Mouse (Mus musculus): ENCODE data around the gene Rpl9.

Rpl9 gene

DNA sequence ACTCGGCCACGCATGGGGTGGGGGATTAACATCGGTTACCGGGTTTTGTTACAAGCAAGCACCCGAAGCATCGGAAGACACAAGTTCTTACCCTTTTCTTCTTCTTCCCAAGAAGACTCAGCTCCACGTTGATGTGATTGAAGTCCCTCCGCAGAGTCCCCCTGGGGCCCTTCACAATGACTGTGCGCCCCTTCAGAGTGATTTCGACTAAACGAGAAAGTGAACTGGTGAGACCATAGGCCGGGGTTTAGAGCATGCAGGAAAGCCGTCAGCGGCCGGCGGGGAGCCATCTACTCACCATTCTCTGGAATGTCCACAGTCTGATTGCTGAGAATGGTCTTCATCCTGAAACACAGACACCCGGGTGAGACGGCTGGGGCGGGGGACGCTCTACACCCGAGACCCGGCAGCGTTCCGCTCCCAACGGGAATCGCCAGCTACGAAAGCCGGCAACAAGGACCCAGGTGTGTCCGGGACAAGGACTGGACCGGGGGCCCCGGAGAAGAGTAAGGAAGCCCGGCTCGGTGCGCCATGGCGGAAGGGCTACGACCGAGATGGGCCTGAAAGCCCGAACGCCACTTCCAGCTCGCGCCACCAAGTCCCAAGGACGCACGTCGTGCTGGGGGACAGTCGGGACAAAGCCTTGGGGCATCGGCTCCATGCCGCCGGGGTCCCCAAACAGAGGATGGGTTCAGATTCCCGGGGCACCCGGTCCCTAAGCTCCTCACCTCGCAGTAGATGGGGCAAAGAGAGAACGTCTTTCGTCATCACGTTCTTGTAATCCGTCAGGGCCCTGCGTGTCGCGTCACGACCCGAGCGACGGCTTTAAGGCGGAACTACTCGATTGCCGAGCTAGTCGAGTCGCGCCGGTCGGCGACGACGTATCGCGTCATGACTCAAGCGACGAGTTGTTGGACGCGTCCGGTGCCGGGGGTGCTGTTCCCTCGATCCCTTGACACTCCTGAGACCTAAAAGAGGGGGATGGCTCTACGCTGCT is at the start of gene Rpl9, which contains the start of gene Lias:
Rpl9 (minus strand) TSS at position 797 of the 997 bp plus-strand sequence.
Lias (plus strand) TSS at position 850 of the 997 bp plus-strand sequence.
- DNase-seq (ENCODE audit: low spot score) = peak; percentile 96

DNA sequence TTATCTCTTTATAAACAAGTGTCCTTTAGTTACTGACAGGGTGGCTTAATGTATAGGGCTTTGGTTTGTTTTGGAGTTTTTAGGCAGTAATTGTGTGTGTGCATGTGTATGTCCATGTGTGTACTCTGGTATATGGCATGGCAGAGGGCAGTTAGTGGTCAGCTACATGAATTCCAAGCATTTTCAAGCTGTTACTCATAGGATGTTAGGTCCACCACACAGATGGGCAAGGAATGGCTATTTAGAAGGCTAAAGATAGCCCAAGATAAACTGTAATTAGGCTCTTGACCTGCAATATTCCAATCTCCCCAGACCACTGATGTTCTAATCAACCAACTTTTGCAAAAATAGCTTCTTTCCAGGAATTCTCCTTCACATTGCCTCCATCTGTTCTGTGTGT is 46.8 kb upstream of the Rpl9 start:
- DNase-seq (ENCODE audit: low spot score) = no peak

DNA sequence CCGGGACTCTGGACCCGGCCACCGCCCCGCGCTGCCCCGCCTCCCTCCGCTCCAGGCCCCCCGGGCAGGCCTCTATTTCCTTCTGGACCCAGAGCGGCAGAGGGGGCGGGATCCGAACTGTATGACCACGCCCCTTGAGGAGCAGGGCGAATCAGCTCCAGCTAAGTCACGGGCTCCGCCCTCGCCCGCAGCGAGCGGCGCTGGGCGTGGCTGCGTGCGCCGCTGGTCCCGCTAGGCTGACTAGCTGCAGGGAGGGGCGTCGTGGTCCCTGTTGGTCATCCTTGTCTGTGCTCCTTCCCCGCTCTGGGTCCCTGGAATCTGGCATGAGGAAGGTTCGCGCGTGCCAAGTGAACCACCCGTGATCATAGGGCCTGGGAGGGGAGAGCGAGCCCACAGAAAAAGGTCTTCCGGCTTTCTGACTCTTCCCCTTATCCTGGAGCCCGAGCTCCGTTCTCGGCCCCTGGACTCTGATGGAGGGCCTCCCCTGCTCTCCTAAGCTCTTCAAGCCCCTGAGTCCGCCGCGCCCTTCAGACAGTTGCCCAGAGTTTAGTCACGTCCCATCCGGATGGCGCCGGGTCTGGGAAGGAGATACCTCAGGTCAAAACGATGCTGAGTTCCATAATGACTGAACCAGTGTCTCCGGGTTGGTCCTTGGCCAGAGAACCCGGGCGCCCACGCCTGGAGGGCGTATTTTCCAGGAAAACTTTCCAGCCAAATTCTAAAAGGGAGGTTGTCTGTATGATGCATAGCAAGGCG is 44.7 kb upstream of the Rpl9 start, which contains the start of gene Ugdh:
Ugdh (minus strand) TSS at position 144 of the 756 bp plus-strand sequence.
- peak; percentile 99 for DNase-seq (ENCODE audit: low spot score)

DNA sequence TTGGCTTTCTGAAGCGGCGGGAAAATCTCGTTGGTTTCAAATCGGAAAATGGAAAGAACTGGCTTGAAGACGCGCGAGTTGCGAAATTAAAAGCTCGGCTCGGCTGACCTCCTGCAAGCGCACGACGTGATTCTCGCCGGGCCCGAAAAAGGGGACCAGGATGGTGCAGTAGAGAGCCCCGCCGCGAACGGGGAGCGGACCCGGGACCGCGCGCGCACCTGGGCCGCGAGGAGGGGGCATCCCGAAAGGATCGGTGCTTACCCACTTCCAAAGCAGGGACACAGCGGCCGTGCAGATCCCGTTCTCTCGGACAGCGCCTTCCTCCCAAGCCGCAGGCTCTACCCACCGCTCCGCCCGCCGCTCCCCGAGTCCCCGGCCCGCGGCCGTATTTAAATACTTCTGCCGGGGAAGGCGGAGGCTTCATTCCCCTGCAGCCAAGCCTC is 44.1 kb upstream of the Rpl9 start:
- no peak for DNase-seq (ENCODE audit: low spot score)

DNA sequence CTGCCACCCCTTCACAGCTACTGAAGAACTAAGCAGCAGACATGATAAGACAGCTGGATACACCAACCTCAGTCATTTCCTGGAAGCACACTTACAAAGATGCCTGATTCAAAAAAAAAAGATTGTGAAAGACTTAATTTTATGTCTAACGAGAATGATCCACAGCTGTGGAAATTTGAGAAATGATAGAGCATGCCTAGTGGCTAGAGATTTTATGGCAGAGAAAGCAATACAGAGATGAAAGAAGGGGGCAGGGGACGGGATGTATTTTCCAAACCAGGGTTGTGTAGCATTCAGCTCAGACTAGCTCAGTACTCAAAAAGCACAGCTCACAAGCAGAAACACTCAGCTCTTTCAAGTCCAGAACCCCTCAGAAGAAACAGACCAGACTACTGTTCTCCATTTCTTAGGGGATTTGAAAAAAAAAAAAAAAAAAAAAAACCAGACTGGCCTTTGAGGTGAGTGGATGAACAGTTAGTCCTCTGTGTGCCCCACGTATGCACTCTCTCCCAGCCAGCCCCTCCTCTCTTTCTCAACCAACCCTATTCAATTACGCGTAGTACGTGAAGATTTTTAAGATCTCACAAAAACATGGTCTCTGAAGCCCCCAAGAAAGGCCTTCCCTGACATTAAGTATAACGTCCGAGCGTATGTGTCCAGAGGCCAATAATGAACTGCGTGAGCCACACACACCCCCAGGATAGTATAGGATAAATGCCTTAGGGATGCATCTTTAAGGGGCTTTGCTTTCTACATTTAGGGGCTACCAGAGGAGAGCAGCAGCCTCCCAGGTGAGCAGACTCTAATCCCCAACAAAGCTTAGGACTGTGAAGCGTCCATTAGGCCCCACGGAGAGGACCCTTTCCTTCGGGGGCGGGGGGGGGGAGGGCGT is 43.5 kb upstream of the Rpl9 start:
- DNase-seq (ENCODE audit: low spot score) = no peak

DNA sequence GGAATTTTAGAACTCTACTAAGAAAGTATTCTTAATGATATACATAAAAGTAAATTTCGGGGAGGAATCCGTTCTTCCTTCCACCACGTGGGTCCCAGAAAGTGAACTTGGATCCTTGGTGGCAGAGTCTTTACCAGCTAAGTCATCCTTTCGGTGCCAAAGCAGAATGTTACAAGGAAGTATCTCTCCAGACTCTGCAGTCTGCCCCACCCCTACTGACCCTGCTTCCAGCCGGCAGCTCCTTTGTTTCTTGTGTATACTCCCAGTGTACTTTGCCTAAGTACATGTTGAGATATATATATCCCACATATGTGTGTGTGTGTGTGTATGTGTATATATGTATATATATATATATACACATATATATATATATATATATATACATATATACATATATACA is 38.2 kb upstream of the Rpl9 start:
- DNase-seq (ENCODE audit: low spot score) = no peak

DNA sequence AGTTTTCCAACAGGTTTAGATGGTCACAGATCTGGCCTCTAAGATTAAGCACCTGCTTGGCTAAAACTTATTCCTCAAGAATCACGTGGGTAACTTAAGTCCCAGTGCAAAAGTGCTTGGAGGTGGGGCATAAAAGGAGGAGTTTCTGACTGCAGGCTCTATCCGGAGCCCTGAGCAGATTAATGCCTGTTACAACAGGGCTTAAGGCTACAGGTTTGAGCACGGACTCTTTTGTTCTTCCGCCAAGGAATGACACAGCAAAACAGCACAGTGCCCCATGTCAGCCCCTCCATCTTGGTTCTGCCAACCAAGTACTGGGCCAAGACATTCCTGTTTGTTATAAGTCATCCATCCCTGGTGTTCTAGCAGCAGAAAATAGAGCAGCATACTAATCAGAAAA is 37.1 kb upstream of the Rpl9 start:
- peak; percentile 40 for DNase-seq (ENCODE audit: low spot score)

DNA sequence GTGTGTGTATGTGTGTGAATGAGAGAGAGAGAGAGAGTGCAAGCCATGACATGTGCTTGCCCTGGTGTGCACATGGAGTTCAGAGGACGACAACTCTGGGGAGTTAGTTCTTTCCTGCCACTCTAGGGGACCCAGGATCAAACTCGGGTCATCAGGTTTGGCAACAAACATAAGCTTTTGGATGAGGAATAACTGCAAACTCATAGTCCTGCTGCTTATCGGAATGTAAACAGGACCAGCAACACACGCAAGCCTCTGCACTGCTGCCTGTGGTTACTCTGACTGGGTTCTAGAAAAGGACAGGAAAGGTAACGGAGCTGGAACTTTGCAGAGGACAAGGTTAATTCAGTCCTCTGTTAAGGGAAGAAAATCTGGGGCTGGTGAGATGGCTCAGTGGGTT is 34.0 kb upstream of the Rpl9 start:
- no peak for DNase-seq (ENCODE audit: low spot score)

DNA sequence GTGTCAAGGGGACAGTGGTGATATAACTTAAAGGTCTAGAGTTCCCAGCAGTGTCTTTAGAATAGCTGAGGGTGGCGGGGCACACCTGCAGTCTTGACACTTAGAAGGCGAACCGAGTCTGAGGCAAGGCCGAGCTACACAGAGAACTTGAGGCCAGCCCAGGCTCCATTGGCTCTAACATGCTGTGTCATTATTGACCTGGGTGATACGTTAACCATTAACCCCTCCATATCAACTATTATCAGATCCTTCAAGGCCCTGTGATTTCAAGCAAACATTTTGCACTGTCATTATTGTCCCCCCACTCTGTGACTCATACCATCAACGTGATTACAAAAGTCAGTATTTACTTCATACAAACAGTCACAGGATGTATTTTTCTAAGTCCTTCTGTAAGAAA is 33.0 kb upstream of the Rpl9 start:
- DNase-seq (ENCODE audit: low spot score) = peak; percentile 54

DNA sequence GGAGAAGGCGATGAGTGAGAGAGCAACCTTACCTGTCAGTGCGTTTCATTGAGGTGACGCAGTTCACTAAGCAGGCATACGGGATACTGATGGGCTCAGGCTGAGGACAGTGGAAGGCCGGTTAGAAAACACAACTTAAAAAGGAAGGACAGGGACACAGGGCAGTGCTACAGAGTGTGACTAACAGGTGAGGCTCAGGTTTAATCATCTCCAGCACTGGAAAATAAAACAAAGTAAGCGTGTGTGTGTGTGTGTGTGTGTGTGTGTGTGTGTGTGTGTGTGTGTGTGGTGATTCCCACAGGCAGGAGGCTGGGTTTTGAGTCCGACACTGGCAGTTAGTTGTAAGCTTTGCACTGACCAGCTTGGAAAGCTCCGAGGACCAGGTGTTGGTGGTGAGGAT is 31.6 kb upstream of the Rpl9 start:
- no peak for DNase-seq (ENCODE audit: low spot score)

DNA sequence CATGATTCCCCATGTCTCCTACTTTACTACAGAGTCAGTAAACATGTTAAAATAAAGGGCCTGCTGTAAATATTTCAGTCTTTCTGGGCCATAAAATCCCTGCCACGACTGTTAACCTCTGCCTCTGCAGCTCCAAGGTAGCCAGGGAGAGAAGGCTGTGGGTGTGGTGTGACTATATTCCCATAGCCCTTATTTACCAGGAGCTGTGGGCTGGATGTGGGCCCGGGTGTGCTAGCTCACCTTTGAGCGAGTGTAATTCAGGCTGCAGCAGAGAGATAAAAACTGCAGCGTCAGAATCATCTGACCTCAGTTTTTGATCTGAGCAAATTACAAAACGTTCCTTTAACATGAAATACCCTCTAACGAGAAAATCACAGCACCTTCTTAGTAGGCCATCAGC is 29.6 kb upstream of the Rpl9 start:
- no peak for DNase-seq (ENCODE audit: low spot score)

DNA sequence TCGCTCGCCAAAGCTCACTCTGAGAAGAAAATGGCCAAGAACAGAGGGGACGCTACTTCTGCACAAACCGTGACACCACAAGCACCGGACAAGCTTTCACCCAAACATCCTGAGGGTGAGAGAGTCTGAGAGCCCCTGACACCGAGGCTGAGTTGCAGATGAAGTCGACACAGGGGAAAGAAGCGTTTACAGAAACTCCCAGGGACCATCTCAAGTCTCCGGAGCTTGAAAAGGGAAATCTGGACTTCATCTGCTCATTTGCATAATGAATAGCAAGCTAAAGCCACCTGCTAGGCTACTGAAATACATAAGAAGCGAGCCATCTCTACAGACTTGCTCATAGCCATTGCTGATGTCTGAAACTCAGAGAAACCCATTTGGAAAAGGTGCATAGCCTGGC is 27.9 kb upstream of the Rpl9 start:
- DNase-seq (ENCODE audit: low spot score) = no peak

DNA sequence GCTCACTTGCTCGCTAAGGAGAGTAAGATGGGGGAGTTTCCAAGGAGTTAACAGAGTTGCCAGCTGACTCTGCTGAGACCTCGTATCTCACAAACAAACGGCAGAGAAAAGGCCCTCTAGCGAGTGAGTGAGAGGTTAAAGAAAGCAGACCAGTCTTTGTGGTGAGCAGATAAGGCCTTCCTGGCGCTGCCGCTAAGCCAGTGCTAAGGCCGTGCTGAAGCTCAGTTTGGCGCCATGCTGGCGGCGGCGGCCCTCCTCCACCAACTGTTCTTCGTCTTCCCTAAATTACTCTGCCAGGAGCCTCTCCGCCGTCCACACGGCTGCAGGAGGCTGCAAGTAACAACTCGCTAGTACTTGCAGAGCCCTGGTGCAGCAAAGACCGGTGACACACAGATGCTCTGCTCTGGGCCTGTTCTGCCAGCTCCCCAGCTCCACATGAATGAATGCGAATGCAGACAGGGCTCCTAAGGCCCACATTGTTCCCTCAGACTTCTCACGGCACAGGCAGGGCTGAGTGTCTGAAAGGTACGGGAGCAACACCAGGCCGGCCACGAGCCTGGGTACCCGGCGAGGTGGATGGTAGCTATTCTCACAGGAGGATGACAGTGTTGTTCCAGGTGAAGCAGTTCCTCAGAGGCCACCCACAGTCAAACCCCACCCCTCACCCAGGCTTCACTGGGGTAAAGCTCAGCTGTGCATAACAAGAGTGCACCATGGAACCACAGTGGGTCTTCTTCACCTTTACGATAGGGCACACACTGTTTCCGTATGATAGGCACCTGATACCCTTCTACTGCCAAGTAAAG is 24.6 kb upstream of the Rpl9 start:
- DNase-seq (ENCODE audit: low spot score) = peak; percentile 75

DNA sequence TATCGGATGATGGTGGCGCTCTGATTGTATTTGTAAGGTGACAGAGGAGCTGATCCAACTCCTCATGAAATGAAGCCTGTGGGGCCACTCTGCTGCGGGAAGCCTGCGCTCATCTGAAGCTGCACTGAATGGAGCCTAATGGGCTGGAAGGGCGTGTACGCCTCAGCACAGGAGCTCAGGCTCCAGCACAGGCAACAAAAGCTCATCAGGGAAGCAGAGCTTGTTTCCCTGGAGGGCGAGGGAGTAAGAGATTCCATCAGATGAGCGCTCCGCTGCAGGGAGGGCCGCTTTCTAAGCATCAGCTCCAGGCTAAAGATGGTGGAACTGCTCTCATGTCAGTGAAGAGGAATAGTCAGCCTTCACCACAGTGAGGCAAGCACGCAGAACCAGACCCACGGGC is 16.7 kb upstream of the Rpl9 start:
- DNase-seq (ENCODE audit: low spot score) = no peak

DNA sequence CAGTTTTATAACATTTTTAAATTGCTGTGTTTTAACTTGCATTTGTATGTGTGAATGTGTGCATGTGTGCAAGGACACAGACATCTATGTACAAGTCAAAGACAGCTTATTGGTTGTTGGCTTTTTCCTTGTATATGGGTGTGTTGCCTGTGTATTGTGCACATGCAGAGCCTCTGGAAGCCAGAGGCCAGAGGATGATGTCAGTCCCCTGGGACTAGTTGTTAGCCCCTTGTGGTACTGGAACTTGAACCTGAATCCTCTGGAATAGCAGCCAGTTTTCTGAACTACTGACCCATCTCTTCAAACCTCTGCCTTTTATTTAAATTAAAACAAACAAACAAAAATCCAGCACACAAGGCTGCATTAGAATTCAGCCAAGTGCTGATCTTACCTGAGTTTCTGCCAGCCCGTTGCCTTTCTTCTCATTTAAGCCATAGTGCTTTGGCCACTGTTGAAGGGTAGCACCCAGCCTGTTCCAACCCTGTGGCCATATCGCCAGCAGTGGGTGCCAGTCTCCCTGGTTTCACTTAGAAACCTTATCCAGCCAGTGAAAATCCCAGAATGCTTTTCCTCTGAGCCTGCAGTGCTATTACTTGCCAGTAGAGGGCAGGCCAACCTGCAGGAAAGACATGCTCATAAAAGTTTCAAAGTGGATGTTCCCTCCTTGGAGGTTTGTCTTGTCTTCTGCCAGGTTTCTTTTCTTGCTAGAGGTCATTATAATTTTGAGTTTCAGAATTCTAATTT is 10.2 kb upstream of the Rpl9 start:
- DNase-seq (ENCODE audit: low spot score) = peak; percentile 65

DNA sequence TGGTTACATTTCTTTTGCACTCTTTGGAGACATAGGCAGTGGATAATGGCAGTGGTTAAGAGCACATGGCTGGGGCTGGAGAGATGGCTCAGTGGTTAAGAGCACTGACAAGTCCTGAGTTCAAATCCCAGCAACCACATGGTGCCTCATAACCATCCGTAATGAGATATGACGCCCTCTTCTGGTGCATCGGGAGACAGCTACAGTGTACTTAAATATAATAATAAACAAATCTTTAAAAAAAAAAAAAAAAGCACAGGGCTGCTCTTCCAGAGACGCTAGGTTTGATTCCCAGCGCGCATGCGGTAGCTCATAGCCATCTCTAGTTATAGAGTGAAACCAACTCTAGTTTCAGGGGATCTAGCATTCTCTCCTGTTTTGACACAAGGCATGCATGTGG is 3.2 kb upstream of the Rpl9 start:
- no peak for DNase-seq (ENCODE audit: low spot score)

DNA sequence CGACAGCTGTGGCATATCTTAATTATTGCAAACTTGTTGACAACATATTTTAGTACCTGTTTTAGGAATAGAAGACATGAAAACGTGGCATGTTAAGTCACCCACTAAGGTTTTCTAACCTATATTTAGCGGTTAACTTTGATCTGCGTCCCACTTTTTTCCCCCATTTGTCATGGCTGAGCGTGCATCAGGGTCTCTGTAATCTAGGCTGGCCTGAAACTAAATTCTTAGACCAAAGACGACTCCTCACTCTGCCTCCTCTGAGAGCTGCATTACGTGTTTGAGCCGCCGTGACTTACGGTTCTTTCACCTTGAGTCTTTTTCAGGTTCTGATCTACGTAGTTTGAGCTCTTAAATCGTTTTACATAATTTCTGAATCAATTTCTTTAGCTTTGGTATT is 509 bp upstream of the Rpl9 start:
- no peak for DNase-seq (ENCODE audit: low spot score)

DNA sequence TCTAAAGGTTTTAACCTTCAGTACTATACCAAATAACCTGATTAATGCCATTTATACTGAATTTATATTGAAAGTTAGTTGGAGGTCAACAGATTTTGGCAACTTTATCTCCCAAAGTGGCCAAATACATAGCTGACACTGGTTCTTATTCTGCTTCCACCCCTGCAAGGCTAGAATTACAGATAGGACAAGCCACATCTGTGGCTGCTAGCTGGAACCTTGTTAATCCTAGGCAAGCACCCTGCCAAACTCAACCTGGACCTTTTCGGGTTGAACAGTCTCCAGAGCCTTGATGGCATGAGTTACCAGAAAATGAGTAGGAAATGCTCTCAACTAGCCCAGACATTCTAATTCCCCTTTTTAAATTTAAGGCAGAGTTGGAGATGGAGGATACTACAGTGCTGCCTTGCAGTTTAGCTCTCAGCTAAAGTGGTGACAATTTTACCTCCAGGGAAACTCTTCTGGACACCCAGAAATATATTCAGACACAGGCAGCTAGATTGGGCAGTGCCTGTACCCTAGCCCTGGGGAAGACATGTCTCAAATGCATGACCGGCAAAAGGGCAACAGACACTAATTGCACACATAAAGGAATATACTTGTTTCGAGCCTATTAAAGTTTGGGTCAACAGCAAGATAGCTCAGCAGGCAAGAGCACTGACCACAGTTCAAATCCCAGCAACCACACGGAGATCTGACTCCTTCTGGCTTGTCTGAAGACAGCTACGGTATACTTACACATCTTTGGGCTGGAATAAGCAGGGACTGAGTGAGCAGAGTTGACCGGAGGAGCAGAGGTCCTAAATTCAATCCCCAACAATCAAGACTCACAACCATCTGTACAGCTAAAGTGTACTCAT is 4.0 kb downstream of the Rpl9 start:
- peak; percentile 32 for DNase-seq (ENCODE audit: low spot score)

DNA sequence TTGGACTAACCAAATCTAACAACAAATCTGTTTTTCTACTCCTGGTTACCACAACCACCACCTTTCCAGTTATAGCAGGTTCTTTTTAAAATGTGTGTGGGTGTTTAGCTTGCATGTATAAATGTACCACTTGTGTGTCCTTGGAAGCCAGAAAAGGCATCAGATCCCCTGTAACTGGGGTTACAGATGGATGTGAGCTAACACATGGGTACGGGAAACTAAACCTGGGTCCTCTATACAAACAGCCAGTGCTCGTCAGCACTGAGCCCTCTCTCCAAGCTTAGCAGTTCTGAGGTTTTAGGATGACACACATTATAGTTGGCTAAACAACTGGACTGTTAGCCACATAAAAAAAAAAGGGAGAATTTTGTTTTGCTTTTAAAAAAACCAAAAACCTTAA is 5.5 kb downstream of the Rpl9 start:
- no peak for DNase-seq (ENCODE audit: low spot score)
